Mouse (Mus musculus): ENCODE results near the gene Grik1. TPM values are rescaled to one million over a fixed set of nuclear protein-coding genes. Genes with fewer than 3 reads are reported as not detected.

Grik1 gene
- polyA plus RNA-seq, 1 experiment from 2014 or later = 3.5 TPM

GRCm38 (mm10) chr16:88131103-88131502, 159.0 kb downstream of the Grik1 start:
- no peaks in the 10 kb centered on the region for H3K36me3 ChIP-seq (ENCODE audit: control insufficient read depth, insufficient read depth, low read length)
- H3K4me2 ChIP-seq (replicated peaks; ENCODE audit: low read depth, low read length) = no peak overlapping the region
- H3K27me3 ChIP-seq (ENCODE audit: control insufficient read depth, insufficient read depth, low read length) = no peaks in the 10 kb centered on the region
- H3K4me1 ChIP-seq (replicated peaks; ENCODE audit: control insufficient read depth, insufficient read depth, low read length) = no peaks in the 10 kb centered on the region
- no peak overlapping the region for H3K9ac ChIP-seq (ENCODE audit: low read depth, low read length)
- ATAC-seq (ENCODE audit: low FRiP score) (no peak), DNase-seq (ENCODE audit: low spot score) (no peak)
- 91% methylated on average over 3 of the region's 3 CpGs for whole genome bisulfite sequencing
- H3K9me3 ChIP-seq (ENCODE audit: control insufficient read depth, low read length) = no peaks in the 10 kb centered on the region
- no peak overlapping the region for H3K4me3 ChIP-seq (ENCODE audit: low read depth, low read length)
- no peak overlapping the region for H3K27ac ChIP-seq (ENCODE audit: low read depth, low read length)

DNA sequence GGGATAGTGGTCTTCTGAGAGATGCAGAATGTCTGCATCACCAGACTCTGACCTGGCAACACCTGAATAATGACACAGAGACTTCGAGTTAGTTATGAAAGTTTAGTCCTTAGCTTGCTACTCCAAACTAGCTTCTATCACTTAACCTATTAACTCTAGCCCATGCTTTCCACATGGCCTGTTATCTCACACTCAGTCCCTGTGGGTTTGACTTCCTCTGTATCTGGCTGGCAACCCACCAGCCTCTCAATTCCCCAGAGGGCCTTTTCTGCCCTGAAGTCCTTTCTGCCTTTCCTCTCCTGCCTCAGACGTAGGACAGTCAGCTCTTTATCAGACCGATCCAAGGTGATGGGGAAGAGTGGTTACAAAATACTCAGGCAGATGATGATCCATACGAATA, 165.0 kb downstream of the Grik1 start:
- H3K4me1 ChIP-seq (replicated peaks; ENCODE audit: control insufficient read depth, insufficient read depth, low read length) = no peaks in the 10 kb centered on the region
- no peaks in the 10 kb centered on the region for H3K36me3 ChIP-seq (ENCODE audit: control insufficient read depth, insufficient read depth, low read length)
- H3K27me3 ChIP-seq (ENCODE audit: control insufficient read depth, insufficient read depth, low read length) = no peaks in the 10 kb centered on the region
- no peak overlapping the region for H3K4me2 ChIP-seq (replicated peaks; ENCODE audit: low read depth, low read length)
- ATAC-seq (ENCODE audit: low FRiP score) (no peak), DNase-seq (ENCODE audit: low spot score) (no peak)
- no peaks in the 10 kb centered on the region for H3K9me3 ChIP-seq (ENCODE audit: control insufficient read depth, low read length)
- H3K27ac ChIP-seq (ENCODE audit: low read depth, low read length) = no peak overlapping the region
- WGBS = 80% methylated on average over 4 of the region's 4 CpGs
- no peak overlapping the region for H3K9ac ChIP-seq (ENCODE audit: low read depth, low read length)
- H3K4me3 ChIP-seq (ENCODE audit: low read depth, low read length) = no peak overlapping the region

DNA sequence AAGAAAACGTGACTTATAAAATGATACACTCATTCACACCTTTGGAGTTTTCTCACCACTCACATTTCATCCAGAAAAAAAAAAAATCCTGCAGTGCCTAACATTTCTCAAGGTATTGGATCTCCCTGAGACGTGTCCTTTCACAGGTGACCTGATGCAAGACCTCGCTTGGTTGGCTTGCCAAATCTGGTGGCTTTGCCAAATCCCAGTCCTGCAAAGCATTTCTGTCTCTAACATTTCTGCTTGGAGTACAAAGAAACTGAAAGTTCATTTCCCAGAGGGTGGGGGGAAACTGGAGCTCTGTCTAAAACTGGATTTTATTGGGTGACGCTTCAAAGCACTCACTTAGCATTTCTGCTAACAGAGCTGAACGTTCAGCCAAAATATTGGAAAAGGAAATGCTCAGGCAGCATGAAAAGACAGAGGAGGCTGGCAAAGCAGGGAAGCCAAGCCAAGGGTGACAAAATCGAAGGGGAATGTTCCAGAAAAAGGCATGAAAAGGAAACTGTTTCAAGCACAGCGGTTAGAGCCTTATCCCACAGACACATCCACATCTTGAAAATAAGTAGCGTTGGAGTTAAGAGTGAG, 177.4 kb downstream of the Grik1 start:
- ATAC-seq (ENCODE audit: low FRiP score) (no peak), DNase-seq (ENCODE audit: low spot score) (no peak)
- no peaks in the 10 kb centered on the region for H3K4me1 ChIP-seq (replicated peaks; ENCODE audit: control insufficient read depth, insufficient read depth, low read length)
- no peak overlapping the region for H3K4me3 ChIP-seq (ENCODE audit: low read depth, low read length)
- no peaks in the 10 kb centered on the region for H3K36me3 ChIP-seq (ENCODE audit: control insufficient read depth, insufficient read depth, low read length)
- H3K9me3 ChIP-seq (ENCODE audit: control insufficient read depth, low read length) = no peaks in the 10 kb centered on the region
- no peak overlapping the region for H3K27ac ChIP-seq (ENCODE audit: low read depth, low read length)
- WGBS = 83% methylated on average over 8 of the region's 8 CpGs
- H3K27me3 ChIP-seq (ENCODE audit: control insufficient read depth, insufficient read depth, low read length) = no peaks in the 10 kb centered on the region
- H3K4me2 ChIP-seq (replicated peaks; ENCODE audit: low read depth, low read length) = no peak overlapping the region
- H3K9ac ChIP-seq (ENCODE audit: low read depth, low read length) = no peak overlapping the region

DNA sequence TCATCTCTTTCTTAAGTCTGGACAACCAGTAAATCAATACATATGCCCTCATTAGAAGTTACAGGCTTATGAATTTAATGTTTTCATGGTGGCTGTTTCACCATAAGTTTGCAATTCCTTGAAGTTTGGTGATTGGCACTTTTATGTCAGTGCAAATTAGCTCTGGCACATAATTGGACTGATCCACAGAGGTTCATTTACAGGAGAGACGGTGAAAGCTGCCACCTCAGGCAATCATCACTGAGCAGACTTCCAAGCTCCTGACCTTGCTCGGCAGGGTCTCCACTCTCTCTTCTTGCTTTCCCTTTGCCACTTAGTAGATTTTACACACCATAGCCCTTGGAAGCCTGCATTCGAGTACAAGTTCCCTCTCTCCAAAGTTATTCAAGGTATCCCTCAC, 178.6 kb downstream of the Grik1 start:
- Histone ChIP-seq H3K36me3 (ENCODE audit: control insufficient read depth, insufficient read depth, low read length) (no peaks in the 10 kb centered on the region), H3K9me3 (ENCODE audit: control insufficient read depth, low read length) (no peaks in the 10 kb centered on the region), H3K9ac (ENCODE audit: low read depth, low read length) (no peak overlapping the region), H3K27ac (ENCODE audit: low read depth, low read length) (no peak overlapping the region), H3K4me3 (ENCODE audit: low read depth, low read length) (no peak overlapping the region), H3K27me3 (ENCODE audit: control insufficient read depth, insufficient read depth, low read length) (no peaks in the 10 kb centered on the region), H3K4me2 (replicated peaks; ENCODE audit: low read depth, low read length) (no peak overlapping the region), H3K4me1 (replicated peaks; ENCODE audit: control insufficient read depth, insufficient read depth, low read length) (no peaks in the 10 kb centered on the region)
- ATAC-seq (ENCODE audit: low FRiP score) = no peak
- 61% methylated on average over 3 of the region's 3 CpGs for WGBS
- DNase-seq (ENCODE audit: low spot score) = no peak

GRCm38 (mm10) chr16:88094206-88094789, 195.8 kb downstream of the Grik1 start:
- Histone ChIP-seq H3K9ac (ENCODE audit: low read depth, low read length) (no peak overlapping the region), H3K4me3 (ENCODE audit: low read depth, low read length) (no peak overlapping the region), H3K27ac (ENCODE audit: low read depth, low read length) (no peak overlapping the region), H3K27me3 (ENCODE audit: control insufficient read depth, insufficient read depth, low read length) (no peaks in the 10 kb centered on the region), H3K9me3 (ENCODE audit: control insufficient read depth, low read length) (no peaks in the 10 kb centered on the region), H3K36me3 (ENCODE audit: control insufficient read depth, insufficient read depth, low read length) (no peaks in the 10 kb centered on the region), H3K4me1 (replicated peaks; ENCODE audit: control insufficient read depth, insufficient read depth, low read length) (no peaks in the 10 kb centered on the region), H3K4me2 (replicated peaks; ENCODE audit: low read depth, low read length) (no peak overlapping the region)
- ATAC-seq (ENCODE audit: low FRiP score) = no peak
- 76% methylated on average over 5 of the region's 5 CpGs for WGBS
- no peak for DNase-seq (ENCODE audit: low spot score)

GRCm38 (mm10) chr16:88087280-88087679, 202.8 kb downstream of the Grik1 start:
- no peak overlapping the region for H3K4me2 ChIP-seq (replicated peaks; ENCODE audit: low read depth, low read length)
- no peaks in the 10 kb centered on the region for H3K27me3 ChIP-seq (ENCODE audit: control insufficient read depth, insufficient read depth, low read length)
- no peak overlapping the region for H3K4me3 ChIP-seq (ENCODE audit: low read depth, low read length)
- no peak overlapping the region for H3K27ac ChIP-seq (ENCODE audit: low read depth, low read length)
- no peaks in the 10 kb centered on the region for H3K9me3 ChIP-seq (ENCODE audit: control insufficient read depth, low read length)
- H3K4me1 ChIP-seq (replicated peaks; ENCODE audit: control insufficient read depth, insufficient read depth, low read length) = no peaks in the 10 kb centered on the region
- WGBS = 77% methylated on average over 7 of the region's 7 CpGs
- ATAC-seq (ENCODE audit: low FRiP score) (no peak), DNase-seq (ENCODE audit: low spot score) (no peak)
- H3K36me3 ChIP-seq (ENCODE audit: control insufficient read depth, insufficient read depth, low read length) = no peaks in the 10 kb centered on the region
- H3K9ac ChIP-seq (ENCODE audit: low read depth, low read length) = no peak overlapping the region

GRCm38 (mm10) chr16:88074716-88075115, 215.3 kb downstream of the Grik1 start:
- Histone ChIP-seq H3K4me1 (replicated peaks; ENCODE audit: control insufficient read depth, insufficient read depth, low read length) (no peaks in the 10 kb centered on the region), H3K9me3 (ENCODE audit: control insufficient read depth, low read length) (no peaks in the 10 kb centered on the region), H3K36me3 (ENCODE audit: control insufficient read depth, insufficient read depth, low read length) (no peaks in the 10 kb centered on the region), H3K27me3 (ENCODE audit: control insufficient read depth, insufficient read depth, low read length) (no peaks in the 10 kb centered on the region), H3K27ac (ENCODE audit: low read depth, low read length) (no peak overlapping the region), H3K4me3 (ENCODE audit: low read depth, low read length) (no peak overlapping the region), H3K9ac (ENCODE audit: low read depth, low read length) (no peak overlapping the region), H3K4me2 (replicated peaks; ENCODE audit: low read depth, low read length) (no peak overlapping the region)
- DNase-seq (ENCODE audit: low spot score) (no peak), ATAC-seq (ENCODE audit: low FRiP score) (no peak)
- WGBS = 86% methylated on average over 5 of the region's 5 CpGs

DNA sequence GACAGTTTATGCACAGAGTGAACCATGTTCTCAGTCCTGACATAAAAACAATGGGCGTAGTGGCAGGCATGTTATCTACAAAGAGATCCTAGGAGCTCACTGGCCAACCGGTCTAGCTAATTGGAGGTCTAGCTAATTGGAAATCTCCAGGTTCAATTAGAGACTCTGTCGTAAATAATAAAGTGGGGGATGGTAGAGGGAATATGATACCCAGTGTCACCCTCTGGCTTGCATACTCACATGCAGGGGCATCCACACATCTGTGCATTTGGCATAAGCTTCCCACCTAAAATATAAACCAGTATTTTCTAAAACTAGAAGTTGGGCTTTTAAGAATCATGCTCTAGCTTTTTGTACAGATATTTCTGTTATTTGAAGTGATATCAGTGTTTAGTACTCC, 229.1 kb downstream of the Grik1 start:
- DNase-seq (ENCODE audit: low spot score) (no peak), ATAC-seq (ENCODE audit: low FRiP score) (no peak)

DNA sequence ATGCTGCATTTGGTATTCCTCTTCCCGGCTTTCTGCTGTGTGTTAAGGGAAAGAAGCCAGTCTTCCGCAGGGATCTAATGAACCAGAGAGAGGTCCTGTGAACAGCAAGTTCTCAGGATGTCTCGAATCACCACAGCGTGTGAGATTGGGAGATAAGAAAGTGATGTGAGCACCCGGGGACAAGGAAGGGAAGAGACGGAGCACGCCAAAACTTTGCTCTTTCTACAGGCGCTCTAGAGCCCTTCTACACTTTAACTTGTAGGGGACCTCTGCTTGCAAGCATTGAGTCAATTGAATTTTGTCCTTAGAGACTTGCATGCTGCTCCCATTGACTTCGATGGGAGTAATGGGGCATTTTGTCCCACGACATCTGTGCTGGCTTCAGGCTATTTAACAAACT, 241.9 kb downstream of the Grik1 start:
- H3K4me3 ChIP-seq (ENCODE audit: low read depth, low read length) = no peak overlapping the region
- H3K36me3 ChIP-seq (ENCODE audit: control insufficient read depth, insufficient read depth, low read length) = no peaks in the 10 kb centered on the region
- no peaks in the 10 kb centered on the region for H3K4me1 ChIP-seq (replicated peaks; ENCODE audit: control insufficient read depth, insufficient read depth, low read length)
- no peak overlapping the region for H3K27ac ChIP-seq (ENCODE audit: low read depth, low read length)
- DNase-seq (ENCODE audit: low spot score) (no peak), ATAC-seq (ENCODE audit: low FRiP score) (no peak)
- no peak overlapping the region for H3K9ac ChIP-seq (ENCODE audit: low read depth, low read length)
- H3K4me2 ChIP-seq (replicated peaks; ENCODE audit: low read depth, low read length) = no peak overlapping the region
- no peaks in the 10 kb centered on the region for H3K27me3 ChIP-seq (ENCODE audit: control insufficient read depth, insufficient read depth, low read length)
- no peaks in the 10 kb centered on the region for H3K9me3 ChIP-seq (ENCODE audit: control insufficient read depth, low read length)
- 85% methylated on average over 10 of the region's 10 CpGs for WGBS

More for the DNA sequence above, 229.1 kb downstream of the Grik1 start:
- Histone ChIP-seq H3K36me3 (ENCODE audit: control insufficient read depth, insufficient read depth, low read length) (no peaks in the 10 kb centered on the region), H3K4me3 (ENCODE audit: low read depth, low read length) (no peak overlapping the region), H3K27me3 (ENCODE audit: control insufficient read depth, insufficient read depth, low read length) (no peaks in the 10 kb centered on the region), H3K4me1 (replicated peaks; ENCODE audit: control insufficient read depth, insufficient read depth, low read length) (no peaks in the 10 kb centered on the region), H3K9ac (ENCODE audit: low read depth, low read length) (no peak overlapping the region), H3K9me3 (ENCODE audit: control insufficient read depth, low read length) (no peaks in the 10 kb centered on the region), H3K4me2 (replicated peaks; ENCODE audit: low read depth, low read length) (no peak overlapping the region), H3K27ac (ENCODE audit: low read depth, low read length) (no peak overlapping the region)
- 91% methylated on average over 3 of the region's 3 CpGs for WGBS
